Mouse (Mus musculus) ovary, postnatal 14 days (tissue): Measurements from ENCODE around the gene Gm19345.

Experiments used
- DNase-seq: peaks from one replicate; pipeline ENCODE4 v3.0.0; 2022; ENCODE audit warnings: low spot score

The Gm19345 gene

DNA sequence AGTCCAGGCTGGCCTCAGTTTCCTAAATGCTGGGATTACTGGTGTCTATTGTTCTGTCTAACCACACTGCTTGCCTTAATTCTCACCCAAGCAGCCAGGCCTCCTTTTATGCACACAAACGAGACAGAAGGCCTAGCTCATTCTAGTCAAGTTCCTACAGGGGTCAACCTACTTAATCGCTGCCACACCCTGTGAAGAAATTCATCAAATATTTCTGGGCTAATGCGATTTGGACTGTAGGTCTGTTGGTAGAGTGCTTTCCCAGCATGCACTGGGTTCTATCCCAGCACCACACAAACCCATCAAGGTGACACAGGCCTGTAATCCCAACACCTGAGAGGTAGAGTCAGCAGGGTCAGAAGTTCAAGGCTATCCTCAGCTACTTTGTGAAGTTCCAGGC lies 22.1 kb upstream of the Gm19345 start:
- no peak for DNase-seq

DNA sequence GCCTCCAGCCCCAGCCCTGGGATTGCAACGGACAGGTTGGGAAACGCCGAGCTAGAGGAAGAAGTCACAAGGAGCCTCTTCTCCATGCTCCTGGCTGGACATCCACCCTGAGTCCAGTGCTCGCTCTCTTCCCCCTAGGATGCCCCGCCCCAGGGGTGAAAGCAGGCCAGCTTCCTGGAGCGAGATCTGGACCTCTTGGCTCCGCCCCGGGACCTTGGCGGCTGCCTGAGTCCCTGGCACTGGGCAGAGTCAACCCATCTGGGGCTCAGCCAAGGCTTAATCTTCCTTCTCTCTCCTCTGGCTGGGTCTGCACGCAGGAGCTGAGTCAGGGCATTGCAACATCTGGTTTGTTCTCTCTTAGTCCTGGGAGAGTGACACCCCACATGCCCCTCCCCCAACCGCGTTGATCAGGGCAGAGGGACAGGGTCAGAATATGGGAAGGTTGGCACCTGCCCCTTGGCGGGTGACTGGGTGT lies 21.1 kb upstream of the Gm19345 start:
- DNase-seq = peak; percentile 84

DNA sequence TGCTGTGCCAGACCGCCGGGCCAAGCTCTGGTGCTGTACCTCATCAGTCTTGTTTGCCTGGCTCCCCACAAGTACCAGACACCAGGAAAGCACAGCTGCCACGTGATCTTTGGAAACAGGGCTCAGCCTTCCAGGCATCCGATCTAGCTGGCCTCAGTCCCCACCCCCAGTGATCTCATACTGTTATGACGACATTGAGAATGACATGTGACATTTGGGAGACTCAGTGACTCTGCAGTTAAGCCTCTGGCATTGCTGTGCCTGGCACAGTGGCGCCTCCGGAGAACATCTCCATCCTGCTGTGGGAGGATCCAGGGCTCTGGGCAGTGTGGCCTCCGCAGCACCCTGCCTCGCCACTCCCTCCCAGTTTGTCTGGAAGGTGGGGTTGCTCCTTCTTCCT lies 20.0 kb upstream of the Gm19345 start:
- DNase-seq = no peak

- no peak for DNase-seq
These were observed 17.7 kb upstream of the Gm19345 start for GRCm38 (mm10) chr7:19834055-19834454.

- no peak for DNase-seq
These were observed 15.0 kb upstream of the Gm19345 start for GRCm38 (mm10) chr7:19836843-19837242.

DNA sequence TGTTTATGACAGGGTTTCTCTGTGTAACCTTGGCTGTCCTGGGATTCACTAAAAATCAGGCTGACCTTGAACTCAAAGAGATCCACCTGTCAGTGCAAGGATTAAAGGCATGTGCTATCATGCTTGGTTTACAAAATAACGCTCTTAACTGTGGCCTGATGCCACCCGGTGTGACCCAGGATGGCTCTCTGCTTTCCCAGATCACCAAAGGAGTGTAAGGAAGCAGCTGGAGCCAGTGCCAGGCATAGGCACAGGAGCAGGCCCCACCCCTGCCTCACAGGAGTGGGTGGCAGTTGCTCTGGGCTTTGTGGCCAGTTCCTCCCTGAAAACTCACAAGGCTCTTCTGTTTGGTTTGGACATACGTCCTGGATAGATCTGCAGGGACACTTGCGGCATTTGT lies 11.4 kb upstream of the Gm19345 start:
- DNase-seq = no peak

DNA sequence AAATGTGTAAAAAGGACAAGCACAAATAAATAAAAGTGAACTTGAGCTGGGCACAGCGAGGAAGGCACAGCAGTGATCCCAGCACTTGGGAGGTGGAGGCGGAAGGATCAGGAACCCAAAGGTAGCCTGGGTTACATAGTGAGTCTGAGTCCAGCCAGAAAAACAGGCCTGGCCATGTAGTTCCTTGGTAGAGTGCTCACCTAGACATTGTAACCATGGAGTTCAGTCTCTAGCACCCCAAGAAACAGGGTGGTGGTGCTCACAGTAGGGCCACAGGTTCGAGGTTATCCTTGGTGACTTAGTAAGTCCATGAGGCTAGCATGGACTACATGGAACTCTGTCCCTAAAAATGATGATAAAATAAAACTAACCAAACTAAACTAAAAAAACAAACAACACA lies 10.9 kb upstream of the Gm19345 start:
- no peak for DNase-seq

- no peak for DNase-seq
These were observed 10.0 kb upstream of the Gm19345 start for GRCm38 (mm10) chr7:19841686-19842413.

- no peak for DNase-seq
These were observed 8.8 kb upstream of the Gm19345 start for GRCm38 (mm10) chr7:19842885-19843504.

DNA sequence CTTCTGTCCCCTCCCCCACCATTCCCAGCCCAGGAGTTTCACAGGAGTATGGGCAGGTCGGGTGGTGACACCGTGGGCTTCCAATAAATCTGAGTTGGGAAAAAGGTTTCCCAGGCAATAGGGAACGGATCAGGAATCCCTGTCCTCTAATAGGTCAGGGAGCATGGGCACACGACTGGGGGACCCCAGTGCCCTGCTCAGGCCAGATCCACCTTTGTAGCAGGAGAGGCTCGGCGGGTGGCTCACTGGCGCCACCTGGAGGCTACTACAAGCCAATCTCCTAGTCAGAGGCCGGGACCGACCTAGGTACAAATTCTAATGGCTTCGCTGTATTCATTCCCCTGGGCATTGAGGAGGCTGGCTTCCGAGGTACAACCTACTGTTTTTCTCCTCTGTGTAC lies 8.2 kb upstream of the Gm19345 start:
- DNase-seq = peak; percentile 74

DNA sequence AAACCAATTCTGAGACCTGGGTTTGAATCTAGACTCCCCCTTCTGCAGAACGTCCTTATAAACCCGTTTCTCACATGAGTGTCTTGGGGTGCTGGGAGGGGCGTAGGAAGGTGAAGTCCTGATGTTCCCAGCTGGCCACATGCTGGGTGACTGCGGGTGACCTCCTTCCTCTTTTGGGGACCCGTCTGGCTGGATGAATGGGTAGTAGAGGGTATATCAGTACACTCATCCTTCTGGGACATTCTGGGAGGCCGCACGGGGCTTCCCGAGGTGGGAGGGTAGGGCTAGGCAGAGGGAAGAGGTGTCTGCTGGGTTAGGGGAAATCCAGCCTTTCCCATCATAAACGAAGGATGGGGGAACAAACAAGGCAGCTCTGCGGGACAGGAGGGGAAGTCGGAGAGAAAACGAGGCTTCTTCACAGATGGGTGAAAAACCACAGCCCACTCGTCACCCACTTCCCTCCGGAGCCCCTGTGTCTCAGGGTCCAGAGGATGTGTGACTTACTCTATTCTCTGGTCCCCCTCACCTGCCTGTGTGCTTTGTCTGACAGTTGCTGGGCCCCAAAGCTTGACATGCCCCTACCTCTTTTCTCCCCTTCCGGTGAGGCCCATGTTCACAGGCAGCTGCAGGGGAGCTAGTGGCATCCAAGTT lies 7.2 kb upstream of the Gm19345 start:
- DNase-seq = no peak

- DNase-seq = no peak
These were observed 1.7 kb downstream of the Gm19345 start for GRCm38 (mm10) chr7:19853526-19853925.

DNA sequence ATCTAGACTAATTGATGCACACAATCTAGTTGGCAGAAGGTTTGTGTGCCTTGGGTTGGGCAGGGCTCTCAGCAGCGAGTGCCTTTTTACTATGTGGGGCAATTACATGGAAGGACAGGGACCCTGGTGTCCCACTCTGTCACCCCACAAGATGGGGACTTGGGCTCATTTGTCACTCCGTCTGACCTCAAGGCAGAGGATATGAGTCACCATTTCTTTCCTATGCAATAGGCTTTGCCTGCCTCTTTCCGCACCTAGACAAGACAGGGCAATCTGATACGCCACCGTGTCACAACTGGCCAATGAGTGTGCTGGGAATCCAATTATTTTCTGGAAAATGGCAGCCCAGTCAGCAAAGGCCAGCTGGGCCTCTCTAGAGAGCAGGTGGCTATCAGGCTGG lies 3.9 kb downstream of the Gm19345 start:
- DNase-seq = no peak

GRCm38 (mm10) chr7:19856283-19856682 lies 4.5 kb downstream of the Gm19345 start:
- no peak for DNase-seq

- DNase-seq = no peak
These were observed 7.9 kb downstream of the Gm19345 start for GRCm38 (mm10) chr7:19859740-19860139.

GRCm38 (mm10) chr7:19861199-19861598 lies 9.4 kb downstream of the Gm19345 start, which contains the start of gene Ceacam16:
Gene Ceacam16 (minus strand): TSS chr7:19861299.
- DNase-seq = no peak

DNA sequence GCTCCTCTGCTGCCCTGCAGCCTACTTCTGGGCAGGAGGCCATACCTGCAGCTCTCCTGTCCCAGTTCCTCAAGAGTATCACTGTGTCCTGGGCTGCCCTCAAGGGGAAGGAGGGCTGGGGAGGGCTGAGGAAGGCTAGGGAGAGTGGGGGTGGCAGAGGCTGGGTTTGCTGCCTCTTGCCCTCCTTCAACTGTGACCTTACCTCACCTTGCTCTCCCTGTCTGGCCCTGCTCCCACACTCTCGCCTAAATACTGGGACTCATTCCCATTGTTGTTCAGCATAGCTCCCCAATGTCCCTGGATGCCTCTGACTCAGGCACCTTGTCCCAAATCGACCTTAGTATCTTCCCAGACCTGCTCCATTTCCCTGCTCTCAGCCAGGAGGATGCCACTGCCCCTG lies 12.4 kb downstream of the Gm19345 start:
- DNase-seq = no peak

DNA sequence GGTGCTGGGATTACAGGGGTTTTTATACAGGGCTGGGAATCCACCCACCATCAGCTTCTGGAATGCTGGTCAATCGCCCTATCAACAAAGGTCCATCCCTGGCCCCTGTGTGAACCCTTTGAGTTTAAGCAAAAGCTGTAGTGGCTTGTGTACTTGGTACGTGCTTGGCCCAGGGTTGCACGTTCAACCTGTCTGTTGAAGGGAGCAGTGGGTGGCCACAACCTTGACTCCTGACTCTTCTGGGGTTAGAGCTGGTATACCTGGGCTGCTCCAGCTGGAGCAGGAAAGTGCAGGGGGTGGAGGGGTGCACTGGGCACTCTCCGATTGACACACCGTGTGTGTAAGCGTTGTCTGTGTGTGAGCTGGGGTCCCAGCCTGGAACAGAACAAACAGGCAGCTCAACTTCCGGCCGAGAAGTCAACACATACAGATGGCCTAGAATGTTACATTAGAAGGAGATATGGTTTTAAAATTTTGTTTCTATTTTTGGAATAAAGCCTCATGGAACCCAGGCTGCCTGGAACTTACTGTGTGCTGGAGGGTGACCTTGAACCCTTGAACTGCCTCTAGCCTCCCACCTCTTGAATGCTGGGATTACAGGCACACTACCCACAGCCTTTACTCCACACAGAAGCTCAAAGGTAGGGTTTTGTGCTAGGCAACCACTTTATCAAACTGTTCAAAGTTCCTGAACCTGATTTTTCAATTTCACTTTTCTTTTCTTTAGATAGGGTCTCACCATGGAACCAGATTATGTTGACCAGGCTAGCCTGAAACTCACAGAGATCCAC lies 13.6 kb downstream of the Gm19345 start:
- no peak for DNase-seq

DNA sequence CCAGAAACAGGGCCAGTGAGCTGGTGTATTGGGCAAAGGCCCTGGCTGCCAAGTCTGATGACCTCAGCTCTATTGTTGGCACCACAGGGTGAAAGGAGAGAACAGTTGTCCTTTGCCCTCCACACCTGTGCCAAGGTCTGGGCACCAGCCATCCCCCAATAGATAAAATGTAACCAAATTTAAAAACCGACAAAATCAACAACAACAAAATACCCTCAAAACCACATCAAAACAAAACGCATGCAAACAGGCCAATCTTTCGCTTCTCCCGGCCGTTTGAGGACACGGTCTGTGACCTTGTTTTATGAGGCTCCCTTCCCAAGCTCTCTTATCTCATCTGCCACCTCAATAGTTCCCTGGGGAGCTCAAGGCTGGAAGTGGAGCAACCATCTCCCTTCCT lies 14.7 kb downstream of the Gm19345 start:
- DNase-seq = no peak

GRCm38 (mm10) chr7:19867751-19868399 lies 16.1 kb downstream of the Gm19345 start:
- DNase-seq = no peak

DNA sequence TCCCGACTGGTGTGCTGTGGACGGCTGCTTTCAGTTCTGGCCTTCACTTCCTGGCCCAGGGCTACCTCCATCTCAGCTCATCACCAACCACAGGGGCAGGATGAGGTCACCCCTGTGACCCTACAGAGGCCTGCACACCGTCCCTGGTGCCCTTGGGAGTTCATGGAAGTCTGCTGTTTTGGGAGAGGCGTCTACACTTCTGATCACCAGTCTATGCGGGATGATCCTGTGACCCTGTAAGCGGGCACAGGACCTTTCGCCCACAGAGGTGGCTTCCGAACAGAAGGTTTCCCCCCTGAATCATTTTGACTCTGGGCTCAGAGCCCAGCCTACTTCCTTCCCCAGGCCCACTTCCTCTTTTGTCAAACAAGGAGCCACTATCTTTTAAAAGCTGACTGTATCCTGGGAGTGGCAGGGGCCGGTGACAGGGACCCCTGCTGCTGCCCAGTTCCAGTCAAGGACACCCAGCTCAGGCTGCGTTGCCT lies 19.4 kb downstream of the Gm19345 start:
- DNase-seq = no peak
